Mouse (Mus musculus) fibroblast of lung, adult 2 months (primary cell): Measurements from ENCODE around the gene Tbc1d10b.

Source experiments
- DNase-seq: peaks from one replicate; pipeline ENCODE4 v3.0.0-alpha.2; 2011; ENCODE audit warnings: low read depth

Tbc1d10b gene

DNA sequence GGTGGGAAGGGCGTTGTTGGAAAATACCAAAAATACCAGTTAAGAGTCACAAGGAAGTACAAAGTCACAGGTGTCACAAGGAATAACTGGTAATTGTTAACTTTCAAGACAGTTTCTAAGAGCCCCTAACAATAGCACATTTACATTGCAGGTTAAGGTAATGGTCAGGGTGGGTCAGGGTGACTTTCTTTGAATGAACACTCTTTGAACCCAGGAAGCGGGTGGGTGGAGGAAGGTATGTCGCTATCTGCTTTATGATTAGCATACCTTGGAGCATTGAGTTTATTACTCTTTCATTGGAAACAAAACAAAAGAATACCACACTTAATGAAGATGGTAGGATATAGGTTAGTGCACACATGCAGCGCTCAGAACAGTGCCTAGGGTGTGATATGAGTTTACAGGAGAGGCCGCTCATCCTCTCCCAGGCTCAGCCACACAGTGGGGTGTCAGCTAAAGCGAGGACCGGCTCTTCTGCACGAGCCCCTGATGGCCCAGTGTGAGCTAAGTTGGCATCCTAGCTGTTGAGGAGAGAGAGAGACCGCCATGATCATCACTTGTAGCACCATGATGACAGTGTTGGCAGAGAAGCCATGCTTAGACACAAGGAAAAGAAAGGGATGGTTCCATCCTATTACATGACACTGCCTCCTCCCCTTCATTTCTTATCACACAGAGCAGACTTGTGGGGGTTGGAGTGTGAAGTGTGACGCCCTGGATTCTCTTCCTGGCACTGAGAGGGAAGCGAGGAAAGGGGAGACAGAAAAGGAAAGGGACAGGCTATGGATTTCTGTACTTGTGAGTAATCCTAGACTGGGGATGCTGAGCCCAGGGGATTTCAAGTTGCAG lies 17.1 kb upstream of the Tbc1d10b start:
- DNase-seq: no peak

- DNase-seq: no peak
These were observed 16.3 kb upstream of the Tbc1d10b start for GRCm38 (mm10) chr7:127224616-127225015.

GRCm38 (mm10) chr7:127223515-127224478 lies 15.5 kb upstream of the Tbc1d10b start:
- DNase-seq: no peak

DNA sequence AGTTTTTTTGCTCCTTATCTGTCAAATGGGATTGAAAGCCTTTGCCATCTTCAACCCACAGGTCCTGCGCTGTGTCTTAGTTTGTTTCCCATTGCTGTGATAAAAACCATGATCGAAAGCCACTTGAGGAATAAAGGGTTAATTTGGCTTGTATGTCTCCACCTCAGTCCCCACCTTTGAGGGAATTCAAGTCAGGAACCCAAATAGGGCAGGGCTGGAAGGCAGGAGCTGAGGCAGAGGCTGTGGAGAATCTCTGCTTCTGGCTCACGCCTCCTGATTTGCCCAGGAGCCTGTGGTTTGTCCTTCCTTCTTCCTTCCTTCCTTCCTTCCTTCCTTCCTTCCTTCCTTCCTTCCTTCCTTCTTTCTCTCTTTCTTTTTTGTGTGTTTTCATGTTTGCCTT lies 14.8 kb upstream of the Tbc1d10b start:
- DNase-seq: no peak

GRCm38 (mm10) chr7:127220440-127220839 lies 12.2 kb upstream of the Tbc1d10b start:
- DNase-seq: no peak

DNA sequence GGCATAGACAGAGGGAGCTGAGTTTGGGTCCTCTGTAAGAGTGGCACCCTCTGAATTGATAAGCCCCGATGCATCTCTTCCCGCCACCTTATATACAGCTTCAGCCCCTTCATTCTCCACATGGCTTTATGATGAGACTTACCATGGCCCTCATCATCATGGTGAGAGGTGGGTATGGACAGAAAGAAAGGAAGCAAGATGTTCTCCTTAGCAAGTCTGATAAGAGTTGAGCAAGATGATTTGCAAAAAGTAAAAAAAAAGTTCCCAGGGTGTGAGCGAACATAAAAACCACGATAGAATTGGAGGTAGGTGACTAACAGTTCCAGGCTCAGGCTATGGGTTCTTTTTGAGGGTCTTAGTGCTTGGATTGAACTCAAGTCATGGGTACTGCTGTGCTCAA lies 10.4 kb upstream of the Tbc1d10b start:
- DNase-seq: no peak

- no peak for DNase-seq
These were observed 9.8 kb upstream of the Tbc1d10b start for GRCm38 (mm10) chr7:127217901-127218642.

DNA sequence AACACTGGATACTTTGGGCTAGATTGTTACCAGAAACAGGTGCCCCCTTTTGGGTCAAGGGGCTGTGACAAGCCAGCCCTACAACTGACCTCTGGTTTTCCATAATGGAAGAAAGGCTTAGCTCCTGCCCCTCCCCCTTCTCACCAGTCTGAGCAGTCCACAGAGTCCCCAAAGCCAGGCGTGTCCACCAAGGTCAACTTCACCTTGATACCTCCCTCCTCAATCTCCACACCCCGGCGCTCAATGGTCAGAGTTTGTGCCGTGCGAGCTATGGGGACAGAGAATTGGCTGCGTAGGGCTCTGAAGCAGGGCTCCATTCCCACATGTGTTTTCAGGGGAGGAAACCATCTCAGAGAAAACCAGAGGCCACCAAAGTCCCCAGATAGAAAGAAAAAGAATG lies 9.2 kb upstream of the Tbc1d10b start:
- DNase-seq: no peak

- no peak for DNase-seq
These were observed 8.0 kb upstream of the Tbc1d10b start for GRCm38 (mm10) chr7:127216307-127216706.

- DNase-seq: peak; percentile 33
These were observed 7.0 kb upstream of the Tbc1d10b start for GRCm38 (mm10) chr7:127214981-127215871.

DNA sequence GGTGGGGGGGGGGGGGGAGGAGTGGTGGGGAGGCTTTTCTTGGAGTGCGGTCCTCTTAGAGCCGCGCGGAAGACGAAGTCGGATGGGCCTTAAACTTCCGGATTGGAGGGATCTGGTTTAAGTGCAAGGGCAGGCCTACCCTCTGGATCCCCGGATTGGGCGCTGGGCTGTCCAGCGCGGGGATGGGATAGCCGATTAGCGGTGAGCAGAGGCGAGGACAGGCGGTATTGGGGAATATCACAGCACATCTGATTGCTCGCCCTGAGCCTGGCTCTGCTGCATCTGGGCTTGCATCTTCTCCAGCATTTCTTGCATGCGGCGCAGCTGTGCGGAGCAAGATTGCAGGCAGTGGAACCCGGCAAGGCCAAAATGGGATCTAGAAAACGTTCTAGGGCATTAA lies 6.3 kb upstream of the Tbc1d10b start:
- DNase-seq: no peak

DNA sequence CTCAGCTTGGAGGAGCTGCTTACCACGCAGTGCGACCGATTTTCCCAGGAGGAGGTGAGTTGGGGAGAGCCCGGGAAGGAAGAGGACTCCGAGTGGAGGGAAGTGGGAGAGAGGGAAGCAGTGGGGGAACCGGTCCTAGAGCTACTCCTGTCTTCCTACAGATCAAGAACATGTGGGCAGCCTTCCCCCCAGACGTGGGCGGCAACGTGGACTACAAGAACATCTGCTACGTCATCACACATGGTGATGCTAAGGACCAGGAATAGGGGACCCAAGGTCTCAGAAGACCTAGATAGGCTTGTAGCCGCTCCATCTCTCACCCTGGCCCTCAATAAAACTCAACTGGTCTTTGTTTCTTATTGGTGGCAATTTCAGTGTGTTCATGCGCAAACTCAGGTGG lies 5.7 kb upstream of the Tbc1d10b start:
- DNase-seq: no peak

DNA sequence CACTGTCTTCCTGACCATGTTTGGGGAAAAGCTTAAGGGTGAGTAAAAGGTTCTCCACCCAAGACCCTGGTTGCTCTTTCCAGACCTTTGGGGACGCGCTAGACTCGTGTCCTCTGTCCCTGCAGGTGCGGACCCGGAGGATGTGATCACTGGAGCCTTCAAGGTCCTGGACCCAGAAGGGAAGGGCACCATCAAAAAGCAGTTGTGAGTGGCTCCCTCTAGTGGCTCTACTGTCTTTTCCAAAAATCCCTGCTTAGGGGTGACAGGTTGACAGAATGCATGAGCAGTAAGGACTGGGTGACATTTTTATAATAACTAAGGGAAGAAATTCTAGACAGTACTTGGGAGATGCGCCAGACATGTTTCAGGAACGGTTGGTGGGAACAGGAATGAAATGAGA lies 5.2 kb upstream of the Tbc1d10b start:
- no peak for DNase-seq

GRCm38 (mm10) chr7:127212432-127213250 lies 4.4 kb upstream of the Tbc1d10b start:
- no peak for DNase-seq

DNA sequence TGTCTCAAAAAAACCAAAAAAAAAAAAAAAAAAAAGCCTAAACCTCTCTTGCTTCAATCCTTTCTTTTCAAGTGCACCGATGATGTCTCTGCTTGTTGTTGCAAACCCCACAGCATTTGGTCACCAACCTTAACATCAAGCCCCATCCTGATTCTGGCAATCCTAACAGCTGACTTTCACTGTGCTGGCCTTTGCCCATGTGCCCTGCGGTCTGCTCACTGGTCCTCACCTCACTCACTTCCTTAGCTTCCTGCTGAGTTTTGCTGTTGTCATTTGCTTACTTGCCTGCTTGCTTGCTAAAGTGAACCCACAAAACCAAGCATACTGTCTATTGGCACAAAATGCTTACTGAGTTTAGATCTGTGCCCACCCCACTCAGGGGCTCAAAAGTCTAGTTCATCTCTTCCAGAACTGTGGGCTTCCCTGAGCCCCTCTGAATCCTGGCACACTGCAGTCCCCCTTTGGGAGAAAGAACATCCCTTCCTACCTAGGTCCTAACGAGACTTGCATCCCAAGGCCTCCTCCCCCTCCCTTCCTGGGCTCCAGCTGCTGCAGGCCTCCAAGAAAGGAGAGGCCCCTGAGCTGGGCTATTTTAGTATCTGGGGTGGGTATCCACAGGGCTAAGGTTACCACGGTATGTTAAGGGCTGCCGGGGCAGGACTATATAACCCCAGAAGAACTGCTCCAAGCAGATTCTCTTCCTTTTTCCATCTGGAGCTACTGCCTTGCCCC lies 2.9 kb upstream of the Tbc1d10b start:
- no peak for DNase-seq

- no peak for DNase-seq
These were observed 2.0 kb upstream of the Tbc1d10b start for GRCm38 (mm10) chr7:127210266-127210665.

GRCm38 (mm10) chr7:127209851-127210250 lies 1.6 kb upstream of the Tbc1d10b start:
- no peak for DNase-seq

DNA sequence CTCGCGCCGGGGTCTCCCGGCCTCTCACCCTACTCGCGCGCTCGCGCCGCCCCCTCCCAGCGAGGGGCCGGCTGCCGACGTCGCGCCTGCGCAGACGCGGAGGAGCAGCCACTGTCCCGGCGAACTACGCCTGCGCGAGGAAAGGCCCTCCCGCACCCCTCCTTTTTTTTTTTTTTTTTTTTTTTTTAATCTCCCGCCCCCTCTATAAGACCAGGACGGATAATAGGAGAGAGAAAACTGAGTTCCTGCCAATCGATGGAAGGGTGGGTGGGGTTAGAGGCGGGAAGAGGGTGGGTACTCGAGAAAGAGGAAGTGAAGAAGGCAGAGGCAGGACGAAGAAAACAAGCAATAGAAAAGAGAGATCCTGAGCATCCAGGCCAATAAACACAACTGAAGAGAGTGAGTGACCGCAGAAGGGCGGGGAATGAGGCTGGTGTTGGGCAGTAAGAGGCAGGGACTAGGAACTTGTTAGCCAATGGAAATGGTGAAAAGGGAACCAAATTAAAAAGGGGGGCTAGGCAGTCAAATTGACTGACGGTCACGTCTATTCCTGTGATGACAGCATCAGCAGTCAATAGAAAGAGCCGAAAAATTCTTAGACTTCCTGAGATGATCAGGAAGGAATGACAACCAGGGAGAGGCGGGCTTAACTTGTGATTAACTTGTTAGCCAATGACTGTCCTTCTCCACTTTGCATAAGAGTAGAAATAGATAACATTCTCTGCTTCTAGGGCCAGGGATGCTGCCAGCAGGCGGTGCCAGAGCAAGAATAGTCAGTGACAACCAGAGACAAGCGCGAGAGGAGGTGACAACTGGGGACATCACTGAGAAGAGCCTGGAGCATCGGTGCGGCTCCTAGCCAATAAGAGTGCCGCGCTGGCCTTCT lies 528 bp upstream of the Tbc1d10b start, which contains the start of gene Mylpf:
Mylpf (plus strand) TSS at position 338 of the 886 bp plus-strand sequence.
- peak; percentile 99 for DNase-seq
